Mouse (Mus musculus) liver, postnatal 0 days (tissue): ENCODE results near the gene Angptl2.

Experiments
- CTCF ChIP-seq: sonication (generic); IDR thresholded peaks from 2 replicates; pipeline ENCODE4 v1.5.1; 2016; ENCODE audit warnings: antibody characterized with exemption, low read depth
- EP300 ChIP-seq: IDR thresholded peaks from 2 replicates; pipeline ENCODE4 v1.6.1; 2016; ENCODE audit warnings: antibody characterized with exemption, low read depth, mild to moderate bottlenecking

GRCm38 (mm10) chr2:33272665-33273439 is 57.0 kb downstream of the Angptl2 start:
- no peak for TF ChIP-seq CTCF
- no peak for TF ChIP-seq EP300
